Mouse (Mus musculus): ENCODE results near the gene Krcc1.
A peak's percentile ranks its signal among the peaks of the same experiment; 100 is the strongest.

Krcc1 gene

DNA sequence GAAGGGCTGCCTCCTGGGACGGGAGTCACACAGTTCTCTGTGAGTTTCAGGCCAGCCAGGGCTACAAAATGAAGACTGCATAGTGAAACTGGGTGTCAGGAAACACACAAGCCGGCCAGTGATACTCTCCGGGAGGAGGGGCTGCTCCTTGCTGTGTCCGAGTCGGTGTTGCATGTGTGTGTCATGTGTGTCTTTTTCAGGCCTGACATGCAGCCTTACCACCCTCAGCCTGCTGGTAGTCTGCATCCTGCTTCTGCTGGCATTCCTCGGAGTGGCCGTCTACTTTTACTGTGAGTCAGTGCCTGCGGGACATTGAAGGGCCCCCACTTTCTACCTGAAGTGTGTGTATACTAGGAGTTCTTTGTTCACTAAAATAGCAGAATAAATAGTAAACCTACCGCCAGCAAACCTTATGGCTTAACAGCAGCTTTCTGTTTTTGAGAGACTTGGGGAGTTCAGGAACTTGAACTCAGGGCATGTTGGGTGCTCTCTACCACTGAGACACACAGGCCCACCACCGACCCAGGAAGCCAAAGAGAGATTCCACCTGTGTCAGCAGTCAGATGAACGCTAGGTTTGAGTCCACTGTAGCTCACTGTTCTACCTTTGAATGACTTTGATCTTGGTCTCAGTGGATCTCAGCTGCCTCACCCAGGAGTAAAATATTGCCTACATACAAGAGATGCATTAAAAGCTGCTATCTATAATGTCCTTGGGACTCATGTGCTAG lies 60.9 kb downstream of the Krcc1 start:
- DNase-seq, result peak; percentile 68

DNA sequence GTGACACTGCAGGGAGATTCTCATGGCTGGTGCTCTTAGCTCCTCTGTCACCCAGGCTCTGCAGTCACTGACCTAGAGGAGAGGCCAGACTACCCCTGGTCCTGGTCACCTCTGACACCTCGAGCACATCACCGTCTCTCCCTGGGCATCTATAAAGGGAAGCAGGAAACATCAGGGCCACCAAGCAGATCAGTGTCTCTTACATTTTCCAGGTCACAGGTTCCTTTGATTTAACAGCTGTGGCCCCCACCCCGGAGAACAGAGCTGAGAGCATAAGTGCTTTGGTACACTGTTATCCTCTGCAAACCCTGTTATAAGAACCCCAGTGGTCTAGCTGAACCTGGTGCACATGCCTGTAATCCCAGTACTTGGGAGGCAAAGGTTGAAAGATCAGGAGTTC lies 61.6 kb downstream of the Krcc1 start:
- DNase-seq, result peak; percentile 73

DNA sequence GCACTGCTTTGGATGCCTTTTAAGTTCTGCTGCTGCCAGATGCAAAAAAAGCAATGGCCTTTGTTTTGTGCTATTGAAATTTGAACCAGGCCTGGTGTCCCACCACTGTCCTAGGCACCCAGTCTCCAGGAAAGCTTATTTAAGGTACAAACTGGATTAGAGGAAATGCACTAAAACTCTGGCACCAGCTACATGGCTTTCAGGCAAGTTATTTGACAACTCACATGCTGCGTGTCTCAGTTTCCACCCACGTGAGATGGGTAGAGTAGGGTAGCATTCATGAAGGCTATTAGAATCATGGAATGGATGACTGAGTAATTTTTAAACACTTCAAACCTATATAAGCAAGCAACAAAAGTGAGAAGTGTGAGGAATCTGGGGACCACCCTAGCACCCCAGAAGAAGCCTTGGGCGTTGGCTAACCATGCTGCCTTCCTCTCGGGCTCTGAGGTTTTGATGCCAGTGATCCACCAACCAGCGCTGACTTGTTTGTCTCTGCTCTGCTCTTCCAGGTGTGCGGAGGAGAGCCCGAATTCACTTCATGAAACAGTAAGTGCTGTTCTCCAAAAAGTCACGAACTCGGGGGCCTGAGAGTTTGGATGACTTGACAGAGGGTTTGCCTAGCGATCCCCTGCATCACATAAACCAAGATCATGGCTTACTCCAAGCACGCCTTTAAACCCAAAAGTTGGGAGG lies 62.2 kb downstream of the Krcc1 start:
- DNase-seq, result peak; percentile 80

Data from thymus, postnatal 14 days (tissue).